Mouse (Mus musculus) C2C12 (cell line): ENCODE results near the gene Cdipt.

ENCODE experiments used
- CEBPB ChIP-seq: IDR thresholded peaks from one replicate; pipeline ENCODE4 v1.6.1; 2011; ENCODE audit warnings: low read depth, mild to moderate bottlenecking, control low read depth, moderate library complexity
- CTCF ChIP-seq: IDR thresholded peaks from one replicate; pipeline ENCODE4 v1.5.1; 2011; ENCODE audit not compliant: control insufficient read depth, insufficient read depth, insufficient read length
- FOSL1 ChIP-seq: IDR thresholded peaks from one replicate; pipeline ENCODE4 v1.8.0; 2011; ENCODE audit warnings: mild to moderate bottlenecking, low read length; ENCODE audit not compliant: poor library complexity, insufficient read depth, severe bottlenecking
- MAX ChIP-seq: IDR thresholded peaks from one replicate; pipeline ENCODE4 v1.6.1; 2011; ENCODE audit warnings: mild to moderate bottlenecking, control low read depth
- MYOG ChIP-seq: IDR thresholded peaks from one replicate; pipeline ENCODE4 v1.6.1; 2011; ENCODE audit not compliant: control insufficient read depth, insufficient read length; ENCODE audit errors: extremely low read depth
- USF1 ChIP-seq: IDR thresholded peaks from one replicate; pipeline ENCODE4 v1.6.1; 2011; ENCODE audit warnings: low read depth, mild to moderate bottlenecking, control low read depth, moderate library complexity

GRCm38 (mm10) chr7:126961965-126962364 is 13.7 kb upstream of the Cdipt start:
- TF ChIP-seq MAX (no peak), CTCF (no peak), USF1 (no peak), FOSL1 (no peak), CEBPB (no peak), MYOG (no peak)
